Mouse (Mus musculus): Measurements from ENCODE around the gene Mab21l3. TPM values are rescaled to one million over a fixed set of nuclear protein-coding genes. Genes with fewer than 3 reads are reported as not detected.

The Mab21l3 gene
- total RNA-seq (2015; ENCODE audit: low replicate concordance) = not detected in 2 replicates
- total RNA-seq (2017; ENCODE audit: low replicate concordance) = not detected in 2 replicates

DNA sequence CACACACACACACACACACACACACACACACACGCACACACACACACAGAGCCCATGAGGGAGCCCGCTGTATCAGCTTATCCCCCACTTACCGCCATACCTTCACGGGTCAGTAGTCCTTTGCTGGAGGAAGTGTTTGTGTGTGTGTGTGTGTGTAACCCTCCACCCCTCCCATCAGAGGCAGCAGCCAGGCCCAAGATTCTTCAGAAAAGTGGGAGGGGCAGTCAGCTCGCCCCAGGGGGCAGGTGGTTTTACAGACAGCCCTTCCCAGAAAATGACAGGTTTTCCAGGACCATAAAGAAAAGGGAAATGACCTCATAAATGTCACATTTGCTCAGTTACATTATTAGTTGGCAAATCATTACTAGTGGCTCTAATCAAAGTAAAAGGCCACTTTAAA is at the start of gene Mab21l3:
Gene Mab21l3, minus strand, starts transcription at position 144 of the 400 bp plus-strand sequence.
- no peak for ATAC-seq (replicated peaks; ENCODE audit: low FRiP score, poor library complexity, severe bottlenecking)

DNA sequence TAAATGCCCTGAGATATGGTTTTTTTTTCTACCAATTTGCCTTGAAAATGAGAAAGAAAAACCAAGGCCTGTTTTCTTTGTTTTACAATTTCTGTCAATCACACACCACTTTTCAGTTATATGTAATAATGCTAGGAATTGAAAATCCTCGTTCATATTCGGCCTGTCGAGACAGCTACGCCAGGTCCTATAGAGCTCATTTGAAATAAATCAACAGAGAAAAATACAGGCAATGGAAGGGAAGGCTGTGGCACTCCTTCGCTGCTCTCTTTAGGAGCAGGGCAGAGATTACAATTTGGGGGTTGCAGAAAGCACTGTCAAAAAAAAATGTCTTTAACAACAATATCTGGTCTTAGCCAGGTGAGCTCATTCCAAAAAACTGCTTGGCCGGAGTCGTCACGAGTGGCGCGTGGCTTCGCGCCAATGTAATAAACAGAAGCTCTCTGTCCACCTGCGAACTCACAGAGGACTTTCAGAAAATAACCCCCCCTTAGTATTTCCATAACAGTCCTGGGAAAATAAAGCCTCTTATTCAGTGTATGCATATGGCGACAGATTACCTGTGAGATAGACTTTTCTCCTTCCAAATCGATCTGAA is 48.7 kb upstream of the Mab21l3 start:
- no peak for ATAC-seq (replicated peaks; ENCODE audit: low FRiP score, poor library complexity, severe bottlenecking)

DNA sequence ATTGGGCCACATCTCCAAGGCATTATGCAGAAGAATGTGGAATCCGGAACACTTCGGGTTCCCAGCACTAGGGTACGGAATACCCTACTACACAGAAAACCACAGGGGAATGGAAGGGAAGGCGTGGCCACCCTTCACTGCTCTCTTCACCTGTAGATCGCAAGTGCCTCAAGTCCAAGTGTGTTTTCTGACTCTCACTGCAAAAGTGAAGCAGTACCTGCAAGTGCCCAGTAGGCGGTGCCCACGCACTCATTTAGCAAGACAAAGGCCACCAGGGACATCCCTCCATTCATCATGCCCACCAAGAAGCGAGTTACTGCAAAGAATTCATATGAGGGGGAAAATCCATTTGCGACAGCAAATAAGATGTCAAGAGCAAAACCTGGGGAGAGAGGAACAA is 48.1 kb upstream of the Mab21l3 start:
- no peak for ATAC-seq (replicated peaks; ENCODE audit: low FRiP score, poor library complexity, severe bottlenecking)

DNA sequence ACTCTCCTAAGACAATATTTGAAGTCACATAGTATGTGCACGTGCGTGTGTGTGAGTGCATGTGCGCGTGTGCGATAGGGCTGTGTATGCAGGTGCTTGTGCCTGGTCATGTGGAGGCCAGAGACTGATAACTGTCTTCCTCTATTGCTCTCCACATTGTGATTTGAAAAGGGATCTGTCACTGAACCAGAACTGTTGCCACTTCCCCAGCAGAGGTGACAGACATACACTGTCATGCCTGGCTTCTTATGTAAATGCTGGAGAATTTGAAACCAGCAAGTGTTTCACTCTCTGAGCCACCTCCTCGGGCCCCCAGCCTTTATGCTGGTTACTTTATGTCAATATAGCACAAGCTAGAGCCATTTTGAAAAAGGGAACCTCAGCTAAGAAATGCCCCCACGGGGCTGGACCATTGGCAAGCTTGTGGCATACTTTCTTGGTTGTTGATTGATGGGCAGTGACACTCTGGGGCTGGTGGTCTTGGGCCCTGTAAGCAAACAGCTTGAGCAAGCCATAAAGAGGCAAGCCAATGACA is 46.7 kb upstream of the Mab21l3 start:
- ATAC-seq (replicated peaks; ENCODE audit: low FRiP score, poor library complexity, severe bottlenecking) = no peak

DNA sequence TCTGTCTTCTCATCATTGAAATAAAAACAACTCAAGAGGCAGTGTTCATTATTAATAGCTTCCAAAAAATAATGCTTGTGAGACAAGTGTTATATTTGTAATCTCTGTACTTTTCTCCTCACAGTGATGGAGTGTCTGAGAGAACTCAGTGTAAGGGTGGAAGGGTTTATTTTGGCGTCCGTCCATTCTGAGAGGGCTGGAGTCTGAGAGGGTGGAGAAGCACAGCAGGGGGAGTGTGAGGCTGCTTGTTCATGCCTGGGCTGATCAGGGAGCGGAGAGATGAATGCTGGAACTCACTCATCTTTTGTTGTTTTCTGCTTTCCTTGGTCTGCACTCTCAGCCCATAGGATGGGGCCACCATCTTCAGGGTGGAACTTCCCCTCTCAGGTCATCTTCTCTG is 36.8 kb upstream of the Mab21l3 start:
- ATAC-seq (replicated peaks; ENCODE audit: low FRiP score, poor library complexity, severe bottlenecking) = no peak

DNA sequence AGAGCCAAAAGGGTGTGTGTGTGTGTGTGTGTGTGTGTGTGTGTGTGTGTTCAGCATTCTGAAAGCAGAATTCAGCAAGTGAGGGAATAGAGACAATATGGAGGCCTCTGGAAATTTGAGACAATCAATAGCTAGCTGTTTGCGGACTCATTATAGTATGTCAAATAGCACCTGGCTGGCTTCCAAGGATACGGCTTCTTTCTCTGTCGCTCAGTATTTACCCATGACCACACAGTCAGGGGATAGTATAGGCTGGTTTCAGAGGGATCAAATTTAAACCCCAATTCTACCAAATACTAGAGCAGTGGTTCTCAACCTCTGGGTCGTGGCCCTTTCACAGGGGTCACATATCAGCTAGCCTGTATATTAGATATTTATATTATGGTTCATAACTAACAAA is 36.3 kb upstream of the Mab21l3 start:
- ATAC-seq (replicated peaks; ENCODE audit: low FRiP score, poor library complexity, severe bottlenecking) = no peak

DNA sequence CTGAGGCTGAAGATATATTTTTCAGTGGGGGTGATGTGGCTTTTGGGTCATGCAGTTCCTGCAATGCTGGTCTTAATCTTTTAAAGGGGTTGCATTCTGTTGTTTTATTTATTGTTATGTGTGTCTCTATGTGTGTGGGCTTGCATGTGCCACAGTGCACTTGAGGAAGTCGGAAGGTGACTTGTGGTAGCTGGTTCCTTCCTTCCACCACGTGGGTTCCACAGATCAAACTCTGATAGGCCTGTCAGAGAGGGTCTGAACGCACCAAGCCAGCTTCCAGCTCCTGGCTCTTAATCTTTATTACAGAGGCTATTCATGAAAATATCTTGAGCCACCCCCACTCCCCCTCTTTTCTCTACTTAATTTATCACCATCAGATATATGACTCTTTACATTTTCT is 35.1 kb upstream of the Mab21l3 start:
- ATAC-seq (replicated peaks; ENCODE audit: low FRiP score, poor library complexity, severe bottlenecking) = no peak

DNA sequence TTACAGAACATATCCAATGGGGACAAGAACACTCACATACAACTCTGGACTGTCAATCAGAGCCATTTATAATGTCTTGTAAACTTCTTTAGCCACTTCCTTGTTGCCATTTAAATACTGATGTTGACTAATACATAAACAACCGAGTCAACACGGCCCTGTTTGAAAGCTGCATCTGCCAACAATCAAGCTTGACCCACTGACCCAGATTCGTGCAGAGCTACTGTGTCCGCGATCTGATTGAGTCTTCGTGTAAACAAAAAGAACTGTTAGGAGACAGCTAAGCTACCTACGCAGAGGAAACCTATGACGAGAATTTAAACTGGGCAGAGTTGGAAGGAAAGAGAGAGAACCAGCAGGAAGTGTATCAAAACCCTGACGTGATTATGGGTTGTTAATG is 33.0 kb upstream of the Mab21l3 start:
- ATAC-seq (replicated peaks; ENCODE audit: low FRiP score, poor library complexity, severe bottlenecking) = no peak

DNA sequence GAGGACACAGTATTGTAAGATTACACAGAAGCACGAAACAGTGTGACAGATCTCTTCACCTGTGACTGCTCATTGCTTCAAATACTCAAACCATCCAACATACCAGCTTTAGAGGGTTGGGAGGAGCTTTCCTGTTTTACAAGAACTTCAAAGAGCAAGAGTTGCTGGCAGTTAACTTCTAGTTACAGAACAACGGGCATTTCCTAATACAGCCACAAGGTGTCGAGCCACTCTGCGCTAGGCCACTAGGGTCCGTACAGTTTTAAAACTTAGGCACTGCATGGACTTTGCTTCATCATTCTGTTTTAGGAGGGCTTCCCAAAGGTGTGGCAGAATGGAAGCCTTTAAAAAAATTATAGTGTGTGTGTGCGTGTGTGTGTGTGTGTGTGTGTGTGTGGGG is 32.1 kb upstream of the Mab21l3 start:
- ATAC-seq (replicated peaks; ENCODE audit: low FRiP score, poor library complexity, severe bottlenecking) = no peak

DNA sequence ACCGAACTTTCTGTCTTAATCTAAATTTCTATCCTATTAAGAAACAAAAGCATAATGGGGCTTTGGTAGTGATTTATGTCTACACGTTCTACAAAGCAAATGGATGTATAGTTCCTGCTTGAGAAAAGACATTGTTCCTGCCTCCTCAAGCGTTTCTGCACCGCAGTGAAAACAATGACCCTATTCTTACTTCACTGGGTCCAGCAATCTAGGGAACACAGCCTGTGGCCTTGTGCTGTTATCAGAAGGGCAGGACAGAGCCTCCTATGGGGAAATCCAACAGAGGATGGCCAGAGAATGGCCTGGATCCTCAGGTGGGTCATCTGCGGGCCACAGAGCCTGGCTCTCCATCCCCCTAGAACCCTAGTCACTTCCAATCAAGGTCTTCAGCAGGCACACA is 29.4 kb upstream of the Mab21l3 start:
- ATAC-seq (replicated peaks; ENCODE audit: low FRiP score, poor library complexity, severe bottlenecking) = no peak

DNA sequence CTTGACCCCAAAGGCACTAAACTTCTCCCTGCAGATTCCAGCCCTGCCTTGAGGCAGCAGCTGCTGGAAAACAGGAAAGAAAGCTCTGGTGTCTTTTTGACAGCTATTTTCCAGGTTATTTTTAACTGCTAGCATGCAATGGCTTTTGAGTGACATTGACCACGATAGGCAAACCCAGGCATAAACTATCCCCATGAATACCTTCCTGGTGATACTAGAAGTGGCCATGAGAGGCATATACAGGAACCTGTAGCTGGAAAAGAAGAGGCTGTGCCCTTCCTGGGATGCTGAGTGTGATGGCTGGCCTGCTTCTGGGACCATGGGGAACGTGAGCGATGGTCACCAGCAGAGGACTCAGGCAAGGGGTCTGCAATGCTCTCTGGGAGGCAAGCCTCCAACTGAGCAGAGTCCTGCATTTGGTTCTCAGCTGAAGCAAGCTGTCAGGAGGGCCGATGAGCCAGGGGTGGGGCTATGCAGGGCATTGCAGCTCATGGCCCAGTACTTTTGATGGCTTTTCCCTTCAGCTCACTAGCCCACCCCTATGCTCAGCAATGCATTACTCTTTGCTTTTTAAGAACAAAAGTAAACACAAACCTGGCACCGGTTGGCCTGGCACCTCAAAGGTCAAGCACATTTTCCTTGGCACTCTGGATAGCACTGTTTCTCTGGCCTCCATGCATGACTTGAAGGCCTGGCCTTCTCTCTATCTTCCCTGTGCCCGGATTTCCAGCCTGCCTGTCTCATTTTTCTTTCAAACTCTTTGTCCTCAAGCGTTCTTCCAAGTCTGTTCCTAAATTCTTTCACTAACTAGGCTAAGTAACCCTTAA is 27.9 kb upstream of the Mab21l3 start:
- ATAC-seq (replicated peaks; ENCODE audit: low FRiP score, poor library complexity, severe bottlenecking) = no peak

DNA sequence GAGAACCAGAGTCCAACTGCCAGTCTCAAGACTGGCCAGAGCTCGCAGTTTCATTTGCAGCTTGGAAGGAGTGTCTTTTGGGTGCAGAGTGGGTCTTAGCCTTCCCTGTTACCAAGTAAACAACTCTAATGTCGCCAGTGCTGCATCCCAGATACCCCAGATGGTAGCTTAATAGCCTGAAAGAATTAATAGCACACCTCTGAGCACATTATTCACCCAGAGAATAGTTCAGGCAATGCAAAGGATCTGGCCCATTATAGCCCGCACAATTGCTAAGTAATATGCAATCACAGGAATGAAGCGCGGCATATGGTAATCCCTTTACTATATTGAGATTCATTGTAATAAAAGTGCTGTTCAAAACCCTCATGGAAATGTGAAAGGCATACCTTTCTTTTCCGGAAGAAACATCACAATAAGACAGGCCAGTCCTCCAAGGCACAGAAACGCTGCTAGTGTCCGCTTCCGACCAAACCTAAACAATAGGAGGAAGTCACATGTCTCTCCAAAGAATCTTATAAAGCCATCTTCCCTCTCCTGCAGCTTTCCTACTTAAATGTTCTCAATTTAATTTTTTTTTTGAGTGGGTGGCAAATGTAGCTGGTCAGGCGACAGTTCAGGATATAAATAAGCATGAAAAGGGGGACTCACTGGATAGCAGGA is 26.6 kb upstream of the Mab21l3 start:
- ATAC-seq (replicated peaks; ENCODE audit: low FRiP score, poor library complexity, severe bottlenecking) = no peak

DNA sequence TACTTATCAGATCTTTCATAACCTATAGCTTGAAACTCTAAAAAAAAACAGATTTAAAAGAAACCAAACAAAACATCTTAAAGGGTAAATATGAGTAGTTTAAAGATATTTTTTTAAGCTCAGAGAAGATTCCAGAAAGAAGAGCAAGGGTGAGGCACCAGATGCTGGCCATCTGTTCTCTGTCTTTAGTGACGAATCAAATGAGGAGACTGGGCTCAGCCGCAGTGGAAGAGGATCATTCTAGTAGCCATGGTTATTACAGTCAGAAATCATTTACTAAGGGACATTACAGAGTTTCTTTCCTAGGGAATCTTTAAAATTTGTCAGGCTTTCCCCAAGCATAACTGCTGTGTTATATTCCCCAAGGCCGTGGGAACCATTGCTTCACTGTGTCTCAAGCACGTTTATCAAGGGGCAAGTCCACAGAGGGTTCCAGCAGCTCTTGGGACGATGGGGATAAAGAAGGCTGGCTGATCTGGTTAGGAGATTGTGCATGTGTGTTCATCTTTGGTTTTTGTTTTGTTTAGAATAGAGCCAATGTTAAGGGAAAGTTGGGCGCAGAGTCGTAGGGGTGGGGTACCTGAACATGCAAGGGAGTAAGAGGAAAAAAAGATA is 24.4 kb upstream of the Mab21l3 start:
- ATAC-seq (replicated peaks; ENCODE audit: low FRiP score, poor library complexity, severe bottlenecking) = no peak

DNA sequence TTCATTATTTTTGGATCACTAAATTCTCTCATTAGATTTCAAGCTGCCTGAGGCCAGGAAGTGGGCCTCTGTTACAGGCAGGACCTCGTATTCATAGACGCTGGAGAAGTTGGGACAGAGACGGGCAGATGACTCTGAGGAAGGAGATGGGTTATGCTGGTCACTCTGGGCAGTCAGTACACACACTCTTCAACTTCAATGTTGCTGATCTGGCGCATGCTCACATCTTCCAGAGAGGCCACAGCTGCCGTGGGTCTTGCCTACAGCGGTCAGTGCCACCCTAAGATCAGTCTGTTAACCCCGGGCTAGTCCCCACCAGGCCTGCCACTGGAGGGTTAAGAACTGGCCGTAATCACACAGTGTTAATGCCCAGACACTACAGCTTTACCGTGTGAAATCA is 23.2 kb upstream of the Mab21l3 start:
- no peak for ATAC-seq (replicated peaks; ENCODE audit: low FRiP score, poor library complexity, severe bottlenecking)

DNA sequence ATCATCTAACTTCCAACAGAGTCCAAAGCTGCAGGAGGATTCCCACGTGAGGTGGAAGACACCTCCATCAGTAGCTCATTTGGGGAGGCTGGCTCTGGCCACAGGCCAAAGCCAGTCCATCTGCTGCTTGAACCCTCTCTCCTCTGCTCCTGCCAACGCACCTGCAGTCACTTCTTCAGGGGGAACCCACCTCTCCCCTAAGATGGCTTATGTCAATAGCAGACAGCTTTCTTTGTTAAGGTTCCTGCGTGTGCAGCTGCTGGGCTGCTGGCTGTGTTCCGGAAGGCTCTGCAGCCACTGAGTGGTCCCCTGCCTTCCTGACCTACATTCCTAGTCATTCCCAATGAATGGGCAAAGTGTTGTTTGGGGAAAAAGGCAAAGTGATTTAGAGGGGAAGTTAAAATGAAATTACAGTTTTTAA is 18.3 kb upstream of the Mab21l3 start:
- no peak for ATAC-seq (replicated peaks; ENCODE audit: low FRiP score, poor library complexity, severe bottlenecking)

DNA sequence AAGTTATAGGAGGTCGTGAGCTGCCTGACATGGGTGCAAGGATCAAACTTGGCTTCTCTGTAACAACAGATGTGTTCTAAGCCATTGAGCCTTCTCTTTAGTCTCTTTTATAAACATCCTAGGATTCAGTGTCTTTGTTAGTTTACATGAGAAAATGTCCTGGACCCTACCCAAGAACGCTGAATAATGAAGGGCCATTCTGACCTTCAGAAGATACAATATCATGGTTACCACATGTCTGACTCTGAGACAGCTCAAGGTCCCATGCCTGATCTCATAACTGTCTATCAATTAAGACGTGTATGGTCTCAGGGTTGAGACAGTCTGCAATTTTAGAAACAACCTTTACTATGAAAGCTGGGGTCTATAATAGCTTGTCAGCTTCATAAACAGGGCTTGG is 13.1 kb upstream of the Mab21l3 start:
- no peak for ATAC-seq (replicated peaks; ENCODE audit: low FRiP score, poor library complexity, severe bottlenecking)

DNA sequence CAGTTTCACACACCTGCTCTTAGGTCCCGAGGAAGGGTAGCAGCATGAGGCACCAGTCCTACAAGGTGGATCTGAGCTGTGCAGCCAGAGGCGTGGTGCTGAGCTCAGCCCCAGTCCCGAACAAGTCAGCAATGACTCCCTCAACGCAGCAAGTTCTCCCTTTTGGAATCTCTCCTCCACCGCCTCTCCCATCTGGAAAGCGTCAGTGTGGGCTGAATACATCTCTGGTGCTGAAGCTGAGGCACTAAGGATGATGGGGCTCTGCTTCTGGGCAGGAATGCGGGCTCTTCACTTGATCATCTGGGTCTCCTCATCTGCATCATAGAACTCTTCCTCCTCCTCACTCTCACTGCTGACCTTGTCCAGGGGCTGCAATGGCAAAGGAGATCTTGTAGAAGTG is 11.4 kb upstream of the Mab21l3 start:
- ATAC-seq (replicated peaks; ENCODE audit: low FRiP score, poor library complexity, severe bottlenecking) = no peak

DNA sequence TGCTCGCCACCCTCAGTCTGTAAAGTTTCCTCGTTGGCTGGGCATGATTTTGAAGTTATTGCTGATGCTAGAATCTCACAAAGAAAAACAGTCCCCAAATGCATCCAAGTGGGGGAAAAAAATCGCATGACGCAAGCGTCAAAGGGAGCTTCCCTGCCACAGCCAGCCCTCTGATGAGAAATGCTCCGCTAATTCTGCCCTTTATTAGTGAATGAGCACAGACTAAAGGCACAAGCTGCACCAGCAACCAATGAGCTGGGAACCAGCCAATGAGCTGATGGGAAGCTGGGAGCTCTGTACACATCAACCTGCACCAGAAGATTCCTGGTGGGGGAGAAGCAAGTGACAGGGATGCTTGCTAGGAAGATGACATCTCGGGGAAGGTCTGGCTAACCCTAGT is 11.0 kb upstream of the Mab21l3 start:
- ATAC-seq (replicated peaks; ENCODE audit: low FRiP score, poor library complexity, severe bottlenecking) = no peak

DNA sequence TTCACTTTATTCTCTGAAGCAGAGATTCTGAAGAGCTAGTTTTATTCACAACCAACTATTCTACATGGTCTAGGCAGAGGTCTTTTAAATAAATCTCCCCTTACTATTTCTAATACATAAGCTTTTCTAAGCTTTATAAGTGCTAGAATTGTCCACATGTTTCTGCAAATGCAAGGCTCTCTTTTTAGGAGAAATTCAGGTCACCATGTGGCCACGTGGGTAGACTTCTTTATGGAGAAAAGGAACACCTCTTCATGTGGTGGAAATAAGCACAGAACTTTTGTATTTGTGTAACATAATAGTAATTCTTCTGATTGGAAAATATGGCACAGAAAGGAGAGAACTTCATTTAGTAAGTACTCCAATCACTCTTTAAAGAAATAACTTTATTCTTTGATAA is 5.3 kb upstream of the Mab21l3 start:
- no peak for ATAC-seq (replicated peaks; ENCODE audit: low FRiP score, poor library complexity, severe bottlenecking)

DNA sequence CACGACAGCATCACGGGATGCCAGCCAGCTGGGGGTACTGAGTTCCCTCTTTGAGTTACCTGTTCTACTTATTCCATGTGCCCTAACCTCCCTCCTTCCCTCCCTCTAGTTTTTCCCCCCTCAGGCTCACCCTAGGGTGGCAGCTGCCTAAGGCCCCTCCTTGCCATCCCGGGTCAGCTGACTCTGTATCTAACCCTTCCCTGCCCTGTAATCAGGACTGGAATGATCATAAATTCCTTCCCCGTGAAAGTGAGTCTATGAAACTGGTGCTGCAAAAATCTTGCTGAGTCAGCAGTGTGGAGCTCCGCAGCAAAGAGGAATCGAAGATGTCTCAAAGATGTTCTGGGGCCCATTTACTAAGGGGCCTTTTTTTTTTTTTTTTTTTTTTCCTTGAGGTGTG is 2.6 kb upstream of the Mab21l3 start:
- no peak for ATAC-seq (replicated peaks; ENCODE audit: low FRiP score, poor library complexity, severe bottlenecking)
